Mouse (Mus musculus) spleen, adult 2 months (tissue): ENCODE data around the gene Klk1b16.
"Not testable (repeated sequence)": the region's sequence is repeated elsewhere in the genome, so short reads cannot be mapped to it uniquely, and the experiment has no call there.

Experiments
- CTCF ChIP-seq: fragments of 200-500 bp; IDR thresholded peaks from 2 replicates; pipeline ENCODE4 v1.5.1; 2011; ENCODE audit warnings: mild to moderate bottlenecking, inconsistent platforms; ENCODE audit not compliant: insufficient read depth, insufficient read length, insufficient replicate concordance; ENCODE audit errors: extremely low read depth
- POLR2A ChIP-seq: fragments of 200-500 bp; IDR thresholded peaks from 2 replicates; pipeline ENCODE4 v1.6.1; 2011; ENCODE audit warnings: low read depth, low read length, inconsistent platforms

DNA sequence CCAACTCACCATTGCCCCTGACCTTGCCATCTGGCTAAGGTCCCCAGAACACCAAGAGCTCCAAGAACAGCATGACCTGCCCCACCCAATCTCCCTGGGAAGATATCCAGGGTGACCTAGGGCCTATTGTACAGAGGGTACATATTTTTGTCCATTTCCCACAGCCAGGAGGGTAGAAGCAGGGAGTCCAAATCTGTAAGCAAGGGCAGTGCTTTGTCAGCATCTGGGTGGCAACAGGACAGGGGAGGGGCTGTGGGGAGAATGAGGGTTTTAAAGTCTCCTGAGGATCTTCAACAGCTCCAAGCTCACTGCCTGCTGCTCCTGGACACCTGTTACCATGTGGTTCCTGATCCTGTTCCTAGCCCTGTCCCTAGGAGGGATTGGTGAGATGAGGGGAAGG, 51.4 kb downstream of the Klk1b16 start, which contains the start of gene Klk1b24:
- TF ChIP-seq CTCF, POLR2A: not testable (repeated sequence)
